In the genomic region with DNA sequence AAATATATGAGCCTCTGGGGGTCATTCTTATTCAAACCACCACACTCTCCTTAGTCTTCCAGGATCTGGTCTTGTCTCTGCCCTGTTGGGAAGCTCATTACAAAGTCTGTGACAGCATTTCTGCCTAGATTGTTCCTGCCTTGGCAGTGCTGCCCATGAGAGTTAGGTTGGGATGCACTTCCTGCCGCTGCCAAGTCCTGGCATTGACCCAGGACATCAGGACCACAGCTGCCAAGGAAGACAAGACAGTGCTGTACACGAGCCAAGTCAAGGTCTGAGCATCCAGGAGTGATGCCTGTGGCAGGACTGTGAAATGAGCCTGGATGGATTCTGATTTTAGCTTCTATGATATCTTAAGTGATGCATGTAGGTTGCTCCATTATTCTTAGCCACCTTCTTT, we compare ENCODE assay signal across 20 mouse cellular contexts.
DNase-seq lines count a peak whose midpoint lies in the region; ATAC-seq and TF ChIP-seq lines count a peak whose summit lies in the region.
"Had no signal": no experiment of that assay in that cellular context is flagged by ENCODE, and none has a peak within 500 bp of the region (broad histone marks: within the 10 kb centered on the region; RNA-seq: fewer than 3 reads in every experiment).

No protein-coding gene starts in this region.

- H3K4me2 ChIP-seq in midbrain, embryonic 11.5 days: no peak overlapping the region
- H3K4me2 ChIP-seq in midbrain, embryonic 15.5 days: no peak overlapping the region
- H3K4me2 ChIP-seq: forebrain, embryonic 13.5 days; heart, embryonic 11.5 days; hindbrain, embryonic 14.5 days had no signal

- H3K9me3 ChIP-seq in midbrain, embryonic 11.5 days (ENCODE audit: control insufficient read depth, low read length): no peaks in the 10 kb centered on the region; the same call in 1 of the 2 replicates
- H3K9me3 ChIP-seq in midbrain, embryonic 15.5 days: no peaks in the 10 kb centered on the region

- ATAC-seq in midbrain, embryonic 11.5 days (ENCODE audit: low FRiP score): no peak
- no peak for ATAC-seq in midbrain, embryonic 15.5 days (replicated peaks)
- ATAC-seq in megakaryocyte-erythroid progenitor cell, adult 5-6 weeks (replicated peaks; ENCODE audit: low FRiP score, low TSS enrichment, poor library complexity, severe bottlenecking): no peak
- ATAC-seq: forebrain, embryonic 13.5 days; forebrain, embryonic 16.5 days had no signal

- H3K36me3 ChIP-seq in kidney, adult 2 months (ENCODE audit: control insufficient read depth, insufficient read depth, low read length): no peaks in the 10 kb centered on the region
- no peaks in the 10 kb centered on the region for H3K36me3 ChIP-seq in midbrain, embryonic 11.5 days (ENCODE audit: control insufficient read depth, insufficient read depth, low read length)
- no peaks in the 10 kb centered on the region for H3K36me3 ChIP-seq in midbrain, embryonic 15.5 days (replicated peaks)
- H3K36me3 ChIP-seq: forebrain, embryonic 10.5 days had no signal

- H3K27ac ChIP-seq in kidney, adult 2 months (ENCODE audit: insufficient read depth, low read depth, low read length): no peak overlapping the region
- H3K27ac ChIP-seq in midbrain, embryonic 11.5 days (ENCODE audit: low read depth, low read length): no peak overlapping the region
- no peak overlapping the region for H3K27ac ChIP-seq in midbrain, embryonic 15.5 days
- H3K27ac ChIP-seq: forebrain, embryonic 10.5 days; forebrain, embryonic 13.5 days; hindbrain, embryonic 14.5 days had no signal

- H3K27me3 ChIP-seq in kidney, adult 2 months (replicated peaks; ENCODE audit: control insufficient read depth, insufficient read depth, low read length): no peaks in the 10 kb centered on the region
- no peaks in the 10 kb centered on the region for H3K27me3 ChIP-seq in midbrain, embryonic 11.5 days (ENCODE audit: control insufficient read depth, insufficient read depth, low read length)
- H3K27me3 ChIP-seq in midbrain, embryonic 15.5 days (replicated peaks): no peaks in the 10 kb centered on the region
- H3K27me3 ChIP-seq: forebrain, embryonic 13.5 days had no signal

- no peak overlapping the region for H3K9ac ChIP-seq in midbrain, embryonic 11.5 days (ENCODE audit: low read length)
- no peak overlapping the region for H3K9ac ChIP-seq in midbrain, embryonic 15.5 days
- H3K9ac ChIP-seq: forebrain, embryonic 13.5 days; hindbrain, embryonic 14.5 days had no signal

- no peak for TF ChIP-seq POLR2A in kidney, adult 2 months (IDR thresholded peaks at IDR 0.05; ENCODE audit: low read depth, low read length)

- DNase-seq in cerebellum, postnatal 10 days: peak; percentile 30 to 54
- no peak for DNase-seq in cerebellum, adult 9-11 months
- peak; percentile 33 for DNase-seq in kidney, adult 2 months
- no peak for DNase-seq in kidney, adult 11 months
- DNase-seq in midbrain, embryonic 11.5 days (ENCODE audit: low spot score, missing footprints): peak; percentile 17
- DNase-seq: adrenal gland, postnatal 10 days; adrenal gland, postnatal 36 days; cerebellum, adult 11 months; cerebellum, adult 2 months; cerebellum, postnatal 14 days; gastrocnemius, postnatal 10 days; gastrocnemius, postnatal 36 days; heart, postnatal 36 days had no signal

- no peak for TF ChIP-seq CTCF in kidney, adult 2 months (conservative IDR thresholded peaks at IDR 0.05; ENCODE audit: insufficient read depth, insufficient read length, low read depth, low read length)

- H3K4me3 ChIP-seq in kidney, adult 2 months (ENCODE audit: insufficient read depth, low read depth, low read length): no peak overlapping the region
- no peak overlapping the region for H3K4me3 ChIP-seq in midbrain, embryonic 11.5 days (ENCODE audit: low read depth, low read length)
- H3K4me3 ChIP-seq in midbrain, embryonic 15.5 days: no peak overlapping the region
- H3K4me3 ChIP-seq: forebrain, embryonic 10.5 days; forebrain, embryonic 13.5 days had no signal

- 73% methylated on average over 2 of the region's 2 CpGs for WGBS in kidney, adult 2 months
- 89% methylated on average over 2 of the region's 2 CpGs for WGBS in midbrain, embryonic 11.5 days
- WGBS in midbrain, embryonic 15.5 days: 71% methylated on average over 2 of the region's 2 CpGs

- H3K4me1 ChIP-seq in kidney, adult 2 months (ENCODE audit: control insufficient read depth, insufficient read depth, low read length): no peaks in the 10 kb centered on the region
- no peaks in the 10 kb centered on the region for H3K4me1 ChIP-seq in midbrain, embryonic 11.5 days (ENCODE audit: control insufficient read depth, insufficient read depth, low read length)
- H3K4me1 ChIP-seq in midbrain, embryonic 15.5 days: no peaks in the 10 kb centered on the region
- H3K4me1 ChIP-seq: forebrain, embryonic 10.5 days; forebrain, embryonic 13.5 days had no signal

Comparison
In these comparisons a context has a peak if more than half of its experiments do, and no peak if none do; other contexts are left out.
1. DNase-seq: peak in cerebellum, postnatal 10 days (2 of 2), kidney, adult 2 months (single experiment) and midbrain, embryonic 11.5 days (single experiment); none in cerebellum, adult 9-11 months (single experiment) and kidney, adult 11 months (single experiment).